Mouse (Mus musculus) B cell, adult 62 days (primary cell): ENCODE results near the gene Wdr92. TPM values are rescaled to one million over a fixed set of nuclear protein-coding genes. Genes with fewer than 3 reads are reported as not detected.

Source experiments
- total RNA-seq: library from RNA; stranded (reverse); gene quantifications from 4 replicates; pipeline ENCODE4 v1.2.4, GENCODE M21; 2023

Gene Wdr92
- total RNA-seq, result 7.0 to 9.2 TPM (median 8.3 TPM) in 4 replicates

GRCm38 (mm10) chr11:17181807-17182206 is at the start of gene Wdr92:
Gene Wdr92 (plus strand): TSS chr11:17182107.

GRCm38 (mm10) chr11:17158858-17159737 is 22.8 kb upstream of the Wdr92 start, which contains the start of gene Ppp3r1:
Gene Ppp3r1 (plus strand): TSS chr11:17159263.

GRCm38 (mm10) chr11:17211258-17212140 is 29.6 kb downstream of the Wdr92 start, which contains the start of gene Pno1:
Gene Pno1 (minus strand): TSS chr11:17211568.

GRCm38 (mm10) chr11:17257443-17257842 is 75.5 kb downstream of the Wdr92 start, which contains the start of gene C1d:
Gene C1d (plus strand): TSS chr11:17257579.

Other genes with a start within 250 kb of the Wdr92 start
- 1.9 to 2.9 TPM (median 2.2 TPM) in 4 replicates for gene Fbxo48, start 230.7 kb upstream of the Wdr92 start, total RNA-seq
- 17.4 to 20.6 TPM (median 19.6 TPM) in 4 replicates for gene Cnrip1, start 130.5 kb upstream of the Wdr92 start, total RNA-seq
- 168 to 207 TPM (median 191 TPM) in 4 replicates for gene Plek, start 129.7 kb upstream of the Wdr92 start, total RNA-seq
- gene Ppp3r1, start 22.8 kb upstream of the Wdr92 start, total RNA-seq, result 90.7 to 96.6 TPM (median 93.3 TPM) in 4 replicates
- 20.0 to 25.7 TPM (median 21.2 TPM) in 4 replicates for gene Pno1, start 29.5 kb downstream of the Wdr92 start, total RNA-seq
- gene C1d, start 75.5 kb downstream of the Wdr92 start, total RNA-seq, result 36.0 to 43.8 TPM (median 38.3 TPM) in 4 replicates